Mouse (Mus musculus): ENCODE measurements around the gene Ccdc186.
"Not testable (repeated sequence)": the region's sequence is repeated elsewhere in the genome, so short reads cannot be mapped to it uniquely, and the experiment has no call there.

The Ccdc186 gene

GRCm38 (mm10) chr19:56756412-56756811 is 65.6 kb downstream of the Ccdc186 start:
- no peak for DNase-seq (ENCODE audit: low spot score)

- not testable (repeated sequence) for DNase-seq (ENCODE audit: low spot score)
Observed at GRCm38 (mm10) chr19:56754456-56754855, 67.5 kb downstream of the Ccdc186 start.

- no peak for DNase-seq (ENCODE audit: low spot score)
Observed at GRCm38 (mm10) chr19:56750709-56751108, 71.3 kb downstream of the Ccdc186 start.

GRCm38 (mm10) chr19:56749343-56749742 is 72.6 kb downstream of the Ccdc186 start:
- no peak for DNase-seq (ENCODE audit: low spot score)

DNA sequence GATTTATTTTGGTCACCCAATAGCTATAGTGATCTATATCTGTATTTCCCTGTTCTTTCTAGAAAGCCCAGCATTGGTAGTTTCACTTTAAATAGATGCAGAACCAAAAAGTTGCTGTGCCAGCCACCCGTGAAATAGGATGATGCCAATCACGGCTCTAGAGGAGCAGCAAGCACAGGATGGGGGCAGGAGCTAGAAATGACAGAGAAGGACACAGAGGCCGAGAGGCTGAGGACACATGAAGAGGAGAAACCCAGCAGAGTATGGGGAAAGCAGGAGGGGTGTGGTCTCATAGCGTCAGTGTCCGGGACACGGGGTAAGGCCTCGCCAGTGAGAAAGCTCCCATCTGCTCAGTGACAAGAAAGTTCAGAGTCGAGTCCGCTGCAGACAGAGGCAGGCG is 74.1 kb downstream of the Ccdc186 start:
- no peak for DNase-seq (ENCODE audit: low spot score)

- no peak for DNase-seq (ENCODE audit: low spot score)
Observed at GRCm38 (mm10) chr19:56746618-56747017, 75.4 kb downstream of the Ccdc186 start.

- DNase-seq (ENCODE audit: low spot score), result no peak
Observed at GRCm38 (mm10) chr19:56745528-56745927, 76.5 kb downstream of the Ccdc186 start.

DNA sequence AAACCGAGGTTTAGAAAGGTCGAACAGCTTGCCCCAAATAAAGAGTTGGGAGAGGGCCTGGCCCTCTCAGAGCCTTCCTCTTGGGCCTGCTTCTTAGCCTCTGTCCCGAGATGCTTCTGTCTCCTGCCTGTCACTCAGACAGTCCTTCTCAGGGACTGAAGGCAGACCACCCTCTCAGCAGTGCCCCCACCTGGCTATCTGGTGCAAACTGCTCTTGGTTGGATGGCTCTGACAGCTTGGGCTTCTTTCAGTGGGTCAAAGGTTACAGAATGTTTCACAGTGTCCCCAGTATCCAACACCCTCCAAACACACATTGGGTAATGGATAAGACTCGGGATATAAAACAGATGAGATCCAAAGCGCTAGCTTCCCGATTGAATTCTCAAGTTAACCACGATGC is 76.9 kb downstream of the Ccdc186 start:
- DNase-seq (ENCODE audit: low spot score), result no peak

Data from yolk sac, embryonic 10.5 days (tissue).